Mouse (Mus musculus) adrenal gland, adult 8-10 months (tissue): ENCODE data around the gene Scn4b. TPM values are rescaled to one million over a fixed set of nuclear protein-coding genes. Genes with fewer than 3 reads are reported as not detected.
A peak's percentile ranks its signal among the peaks of the same experiment; 100 is the strongest.

Source experiments
- DNase-seq: peaks from one replicate; pipeline ENCODE4 v3.0.0; 2022
- total RNA-seq, 4 experiments: library from RNA; stranded (reverse); gene quantifications; 2 replicates each; pipeline ENCODE4 v1.2.4; 2022

Gene Scn4b
- total RNA-seq, 4 experiments from 2014 or later = 1.2 to 1.7 (median 1.5) TPM

DNA sequence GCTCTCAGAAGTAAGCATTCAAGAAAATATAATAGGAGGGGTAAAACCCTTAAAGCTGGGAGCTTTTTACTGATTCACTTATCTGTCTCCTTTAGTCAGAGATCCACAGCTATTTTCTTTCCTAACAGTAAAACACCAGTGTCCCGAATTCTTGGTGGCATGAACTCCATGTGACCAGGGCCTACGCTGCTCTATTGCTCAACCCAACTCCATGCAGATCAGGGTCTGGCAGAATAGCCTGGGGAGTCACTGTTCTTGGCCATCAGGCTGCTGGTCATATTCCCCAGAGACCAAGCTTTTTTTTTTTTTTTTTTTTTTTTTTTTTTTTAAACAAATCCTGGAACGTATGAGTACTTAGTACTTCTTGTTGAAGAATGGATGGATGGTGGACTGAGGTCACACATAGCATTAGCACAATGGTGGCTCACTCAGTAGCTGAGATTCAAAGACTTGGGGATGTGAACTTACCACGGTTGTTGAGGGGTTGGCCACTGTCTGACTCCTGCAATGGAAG is 51.5 kb downstream of the Scn4b start:
- DNase-seq = no peak

DNA sequence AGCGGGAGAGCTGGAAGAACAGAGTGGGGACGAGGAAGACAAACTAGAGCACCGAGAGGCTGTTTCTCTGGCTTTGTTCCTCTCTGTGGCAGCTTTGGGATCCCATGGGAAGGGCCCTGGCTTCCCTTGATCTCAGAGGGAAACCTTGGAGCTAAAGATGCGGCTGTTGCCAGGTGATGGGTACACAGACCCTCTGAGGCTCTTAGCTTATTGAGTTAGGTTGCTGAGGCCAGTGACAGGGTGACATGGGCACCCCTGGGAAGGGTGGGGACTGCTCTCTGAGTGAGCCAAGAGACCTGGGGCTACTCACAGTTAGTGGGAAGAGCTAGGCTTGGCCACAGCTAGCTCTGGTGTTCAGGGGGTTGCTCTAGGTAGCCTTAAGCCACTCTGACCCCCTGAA is 57.3 kb downstream of the Scn4b start:
- no peak for DNase-seq

DNA sequence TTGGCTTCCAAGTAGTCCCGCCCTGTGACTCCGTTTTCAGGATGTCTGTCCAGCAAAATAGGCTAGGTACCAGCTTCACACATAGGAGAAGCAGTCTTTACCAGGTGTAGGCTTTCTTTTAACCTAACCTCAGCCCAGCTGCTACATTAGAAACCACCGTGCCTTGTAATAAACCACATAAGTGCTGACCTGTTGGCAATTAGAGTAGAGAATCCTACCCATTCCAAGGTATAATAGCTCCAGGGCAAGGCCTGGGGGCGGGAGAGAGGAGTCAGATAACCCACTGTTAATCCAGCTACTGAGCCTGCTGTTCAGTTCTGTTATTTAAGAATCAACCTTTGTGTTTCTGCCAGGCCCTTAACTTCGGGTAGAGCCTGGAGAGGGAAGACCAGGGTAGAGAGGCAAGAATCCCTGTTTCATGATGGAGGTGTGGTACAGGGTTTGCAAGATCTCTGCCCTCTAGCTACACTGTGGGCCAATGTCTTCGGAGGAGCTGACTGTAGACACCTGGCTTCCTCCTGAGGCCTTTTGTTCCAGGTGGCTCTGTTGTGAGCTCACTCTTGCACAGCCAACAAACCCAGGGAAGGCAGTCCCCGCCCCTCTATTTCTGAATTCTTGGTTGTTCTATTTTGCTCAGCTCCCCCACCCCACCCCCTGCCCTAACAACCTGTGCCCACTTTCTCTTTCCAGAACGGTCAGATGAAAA is 58.1 kb downstream of the Scn4b start:
- DNase-seq = no peak

- no peak for DNase-seq
Observed at GRCm38 (mm10) chr9:45197549-45197948, 59.4 kb downstream of the Scn4b start.

GRCm38 (mm10) chr9:45201319-45201947 is 63.2 kb downstream of the Scn4b start:
- peak; percentile 32 for DNase-seq

DNA sequence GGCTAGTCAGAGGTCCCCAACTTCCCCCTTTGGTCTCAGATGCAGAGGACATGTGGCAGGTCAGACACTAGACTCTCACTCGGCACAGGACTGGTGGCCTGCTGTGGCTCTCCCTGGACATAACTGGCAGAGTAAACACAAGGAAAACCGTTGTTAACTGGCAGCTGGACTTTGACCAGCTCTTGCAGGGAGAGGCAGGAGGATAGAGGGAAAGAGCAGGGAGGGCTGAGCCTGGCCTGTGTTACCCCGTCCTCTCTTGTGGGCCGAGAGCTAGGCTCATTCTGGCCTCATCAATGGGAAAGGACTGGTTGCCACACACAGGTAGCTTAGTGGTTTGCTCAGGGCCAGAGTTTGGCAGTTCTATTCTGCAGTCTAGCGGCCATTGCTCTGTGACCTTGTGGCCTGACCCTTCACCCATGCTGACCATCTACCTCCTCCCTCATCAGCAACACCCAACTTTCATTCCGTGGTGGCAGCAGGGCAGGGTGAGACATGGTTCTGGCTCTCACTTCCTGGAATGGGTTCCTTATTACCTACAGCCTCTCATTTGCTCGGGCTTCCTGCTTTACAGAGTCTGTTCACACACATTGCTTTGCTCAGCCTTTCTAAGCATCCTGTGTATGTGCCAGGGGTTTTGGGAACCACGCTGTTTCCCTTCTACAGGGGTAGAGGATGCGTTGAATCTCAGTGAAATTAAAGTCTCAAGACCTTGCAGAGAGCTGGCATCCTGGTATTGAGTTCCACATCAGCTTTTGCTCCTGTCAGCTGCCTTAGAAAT is 64.0 kb downstream of the Scn4b start:
- no peak for DNase-seq

Other genes starting within 250 kb of the Scn4b start
- gene Atp5l, start 217.7 kb upstream of the Scn4b start, total RNA-seq = 100 to 1,000 TPM; 346 to 533 (median 405) TPM
- gene Ube4a, start 172.8 kb upstream of the Scn4b start, total RNA-seq = 100 to 1,000 TPM in 2 of 4 experiments, 10 to 100 TPM in 2; 85.1 to 103 (median 98.7) TPM
- gene Cd3g, start 158.0 kb upstream of the Scn4b start, total RNA-seq = 1 to 10 TPM in 1 of 4 experiments, under 1 TPM in 2, not detected in 1; 0.52 to 1.3 (median 0.59) TPM
- under 1 TPM in 1 of 4 experiments, not detected in 3; 0.38 TPM for gene Cd3d, start 156.6 kb upstream of the Scn4b start, total RNA-seq
- gene Cd3e, start 128.8 kb upstream of the Scn4b start, total RNA-seq = 1 to 10 TPM in 3 of 4 experiments, under 1 TPM in 1; 0.56 to 2.7 (median 1.7) TPM
- gene Mpzl2, start 98.6 kb upstream of the Scn4b start, total RNA-seq = 1 to 10 TPM; 4.5 to 7.1 (median 6.2) TPM
- 10 to 100 TPM in 2 of 4 experiments, 1 to 10 TPM in 2; 6.5 to 17.4 (median 10.1) TPM for gene Mpzl3, start 83.2 kb upstream of the Scn4b start, total RNA-seq
- gene Jaml, start 59.2 kb upstream of the Scn4b start, total RNA-seq = 1 to 10 TPM; 2.2 to 3.9 (median 2.9) TPM
- gene Scn2b, start 20.6 kb upstream of the Scn4b start, total RNA-seq = 10 to 100 TPM in 3 of 4 experiments, 1 to 10 TPM in 1; 9.1 to 14.4 (median 13.9) TPM
- under 1 TPM in 3 of 4 experiments, not detected in 1; 0.65 to 0.68 (median 0.67) TPM for gene BC049352, start 43.6 kb downstream of the Scn4b start, total RNA-seq
- gene Tmprss4, start 65.7 kb downstream of the Scn4b start, total RNA-seq = not detected
- 1 to 10 TPM; 4.3 to 5.5 (median 5.3) TPM for gene Il10ra, start 130.8 kb downstream of the Scn4b start, total RNA-seq
- under 1 TPM; 0.18 to 0.87 (median 0.52) TPM for gene Tmprss13, start 180.7 kb downstream of the Scn4b start, total RNA-seq
- 100 to 1,000 TPM; 307 to 396 (median 352) TPM for gene Fxyd6, start 231.8 kb downstream of the Scn4b start, total RNA-seq